Mouse (Mus musculus) myocyte (in vitro differentiated cells): ENCODE measurements around the gene Dusp19. TPM values are rescaled to one million over a fixed set of nuclear protein-coding genes. Genes with fewer than 3 reads are reported as not detected.
A peak's percentile ranks its signal among the peaks of the same experiment; 100 is the strongest.

Source experiments
- H3K27me3 ChIP-seq: one replicate; pipeline ENCODE4 v1.6.1; 2011; ENCODE audit not compliant: control insufficient read depth, insufficient read depth, insufficient read length
- H3K36me3 ChIP-seq: one replicate; pipeline ENCODE4 v1.6.1; 2011; ENCODE audit not compliant: control insufficient read depth, insufficient read depth
- H3K4me2 ChIP-seq: one replicate; pipeline ENCODE4 v1.6.1; 2011; ENCODE audit warnings: low read depth, control low read depth
- H3K4me3 ChIP-seq: one replicate; pipeline ENCODE4 v1.5.1; 2011; ENCODE audit warnings: mild to moderate bottlenecking, control low read depth, moderate library complexity
- H3K79me2 ChIP-seq: one replicate; pipeline ENCODE4 v1.6.1; 2011; ENCODE audit not compliant: control insufficient read depth, insufficient read depth
- H3ac ChIP-seq: one replicate; pipeline ENCODE4 v1.6.1; 2011; ENCODE audit not compliant: control insufficient read depth, insufficient read length
- CEBPB ChIP-seq: IDR thresholded peaks from 2 replicates; pipeline ENCODE4 v1.6.1; 2011; ENCODE audit warnings: mild to moderate bottlenecking, moderate library complexity; ENCODE audit not compliant: poor library complexity, insufficient read depth, severe bottlenecking
- E2F4 ChIP-seq: IDR thresholded peaks from one replicate; pipeline ENCODE4 v1.6.1; 2011; ENCODE audit warnings: mild to moderate bottlenecking, control low read depth, moderate library complexity; ENCODE audit not compliant: insufficient read depth
- MAX ChIP-seq: IDR thresholded peaks from one replicate; pipeline ENCODE4 v1.6.1; 2011; ENCODE audit warnings: low read depth, mild to moderate bottlenecking, control low read depth
- MYOD1 ChIP-seq, 3 experiments: IDR thresholded peaks; one replicate each; pipeline ENCODE4 v1.6.1; 2011; ENCODE audit warnings: control low read depth in 2 of 3, low read depth in 2 of 3, mild to moderate bottlenecking in 2 of 3, moderate library complexity in 1 of 3; ENCODE audit not compliant: insufficient read length in 2 of 3, control insufficient read depth in 1 of 3
- MYOG ChIP-seq, 3 experiments: IDR thresholded peaks; one replicate each; pipeline ENCODE4 v1.6.1; 2011; ENCODE audit warnings: control low read depth in 2 of 3, low read depth in 2 of 3, mild to moderate bottlenecking in 2 of 3; ENCODE audit not compliant: insufficient read length in 2 of 3, control insufficient read depth in 1 of 3, insufficient read depth in 1 of 3
- POLR2A ChIP-seq: IDR thresholded peaks from one replicate; pipeline ENCODE4 v1.6.1; 2011; ENCODE audit warnings: low read depth, mild to moderate bottlenecking, control low read depth, moderate library complexity; ENCODE audit not compliant: insufficient read length
- POLR2AphosphoS2 ChIP-seq: IDR thresholded peaks from one replicate; pipeline ENCODE4 v1.6.1; 2011; ENCODE audit warnings: low read depth, control low read depth; ENCODE audit not compliant: insufficient read length
- REST ChIP-seq: IDR thresholded peaks from one replicate; pipeline ENCODE4 v1.6.1; 2011; ENCODE audit warnings: mild to moderate bottlenecking, control low read depth, moderate library complexity; ENCODE audit not compliant: insufficient read depth, insufficient read length
- SRF ChIP-seq: IDR thresholded peaks from one replicate; pipeline ENCODE4 v1.6.1; 2011; ENCODE audit warnings: low read depth; ENCODE audit not compliant: control insufficient read depth, insufficient read length
- TCF12 ChIP-seq: IDR thresholded peaks from one replicate; pipeline ENCODE4 v1.6.1; 2011; ENCODE audit warnings: mild to moderate bottlenecking, control low read depth; ENCODE audit not compliant: poor library complexity, insufficient read depth, severe bottlenecking
- TCF3 ChIP-seq: IDR thresholded peaks from one replicate; pipeline ENCODE4 v1.6.1; 2011; ENCODE audit warnings: low read depth, control low read depth; ENCODE audit not compliant: insufficient read length
- USF1 ChIP-seq: IDR thresholded peaks from one replicate; pipeline ENCODE4 v1.6.1; 2011; ENCODE audit warnings: low read depth, mild to moderate bottlenecking, control low read depth, moderate library complexity
- polyA plus RNA-seq: library from polyadenylated mRNA; unstranded; fragments of >200 nt; fragmentation: generic; extraction: Trizol; gene quantifications from one replicate; pipeline ENCODE4 v1.2.1, GENCODE M21; 2012; ENCODE audit warnings: missing spikeins

Dusp19 gene
- polyA plus RNA-seq, 1 experiment: 3.4 TPM

DNA sequence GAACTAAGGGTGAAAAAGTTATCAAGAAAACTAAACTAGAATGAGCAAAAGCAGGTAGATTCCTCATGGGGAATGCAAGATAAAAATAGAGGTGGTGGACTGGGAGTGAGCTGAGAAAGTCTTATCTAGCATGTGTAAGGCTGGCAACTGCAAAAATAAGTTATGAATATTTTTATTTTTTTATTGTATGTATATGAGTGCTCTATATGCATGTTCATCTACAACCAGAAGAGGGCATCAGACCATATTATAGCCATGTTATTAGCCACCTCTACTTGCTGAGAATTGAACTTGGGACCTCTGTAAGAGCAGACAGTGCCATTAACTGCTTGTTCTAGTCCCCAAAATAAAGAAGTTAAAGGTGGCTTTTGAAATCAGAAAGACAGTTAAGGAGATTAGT is 44.6 kb downstream of the Dusp19 start:
- Histone ChIP-seq H3K36me3 (peaks cover 8% of the 10 kb centered on the region), H3K27me3 (no peaks in the 10 kb centered on the region), H3K4me2 (no peak overlapping the region), H3K79me2 (no peaks in the 10 kb centered on the region), H3ac (no peak overlapping the region), H3K4me3 (no peak overlapping the region)
- no peak for TF ChIP-seq TCF3
- TF ChIP-seq MYOD1 (IDR thresholded peaks at IDR 0.05; ENCODE audit: control insufficient read depth in 1 of 3, insufficient read length in 2 of 3, low read depth in 2 of 3): no peak
- TF ChIP-seq POLR2A: no peak
- no peak for TF ChIP-seq MAX
- no peak for TF ChIP-seq POLR2AphosphoS2

DNA sequence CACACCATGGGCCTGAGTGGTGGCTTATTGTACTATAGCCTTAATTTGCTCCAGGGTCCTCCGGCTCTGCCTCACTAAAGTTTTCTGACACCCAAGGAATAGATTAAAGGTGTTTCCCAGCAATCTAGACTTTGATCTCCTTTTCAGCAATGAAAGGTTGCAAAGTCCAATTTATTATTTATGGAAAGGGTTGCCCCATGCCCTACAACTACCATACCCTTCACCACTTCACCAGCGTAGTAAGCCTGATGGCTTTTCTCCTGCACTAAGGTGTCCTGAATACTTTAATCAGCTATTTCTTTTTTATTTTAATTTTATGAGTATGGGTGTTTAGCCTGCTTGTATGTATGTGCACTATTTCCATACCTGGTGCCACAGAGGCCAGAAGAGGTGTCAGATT is 45.8 kb downstream of the Dusp19 start:
- TF ChIP-seq TCF12 (no peak), REST (no peak), MAX (no peak), USF1 (no peak), E2F4 (no peak), POLR2AphosphoS2 (no peak), SRF (no peak), MYOD1 (IDR thresholded peaks at IDR 0.05; ENCODE audit: control insufficient read depth in 1 of 3, insufficient read length in 2 of 3, low read depth in 2 of 3) (no peak), CEBPB (no peak), TCF3 (no peak), MYOG (IDR thresholded peaks at IDR 0.05; ENCODE audit: control insufficient read depth in 1 of 3, insufficient read depth in 1 of 3, insufficient read length in 2 of 3, low read depth in 2 of 3) (no peak)
- H3K79me2 ChIP-seq: no peaks in the 10 kb centered on the region
- H3K4me2 ChIP-seq: no peak overlapping the region
- no peaks in the 10 kb centered on the region for H3K27me3 ChIP-seq
- no peak overlapping the region for H3K4me3 ChIP-seq
- H3ac ChIP-seq: no peak overlapping the region
- H3K36me3 ChIP-seq: peaks cover 17% of the 10 kb centered on the region

DNA sequence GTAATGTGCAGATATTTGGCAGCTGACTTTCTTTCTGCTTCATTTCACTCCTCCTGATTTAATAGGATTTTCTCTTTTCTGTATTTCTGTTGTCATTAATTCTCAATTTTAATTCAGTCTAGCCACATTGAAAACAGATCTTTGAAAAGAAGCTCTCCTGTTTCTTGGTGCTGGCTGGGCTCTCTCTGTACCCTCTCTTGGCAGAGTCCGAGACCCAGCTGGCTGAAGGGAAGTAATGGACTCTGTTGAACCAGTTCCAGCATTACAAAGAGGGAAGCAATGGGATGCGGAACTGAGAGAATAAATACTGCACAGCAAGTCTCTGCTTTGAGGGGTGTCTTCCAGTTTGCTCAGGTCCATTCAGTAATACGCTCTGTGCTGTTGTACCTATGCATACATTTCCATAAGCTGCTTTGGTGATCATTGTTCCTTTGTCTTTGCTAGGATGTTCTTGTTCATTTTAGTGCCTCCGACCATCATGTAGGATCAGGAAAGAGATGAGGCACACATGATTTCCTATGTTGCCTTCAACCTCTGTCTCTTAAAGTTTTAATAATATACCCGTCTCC is 50.6 kb downstream of the Dusp19 start:
- H3K36me3 ChIP-seq: peaks cover 13% of the 10 kb centered on the region
- TF ChIP-seq TCF12 (no peak), REST (no peak), MAX (no peak), USF1 (no peak), POLR2AphosphoS2 (no peak), POLR2A (no peak), TCF3 (no peak), MYOG (IDR thresholded peaks at IDR 0.05; ENCODE audit: control insufficient read depth in 1 of 3, insufficient read depth in 1 of 3, insufficient read length in 2 of 3, low read depth in 2 of 3) (no peak), MYOD1 (IDR thresholded peaks at IDR 0.05; ENCODE audit: control insufficient read depth in 1 of 3, insufficient read length in 2 of 3, low read depth in 2 of 3) (no peak), E2F4 (no peak), SRF (no peak), CEBPB (no peak)
- H3K4me3 ChIP-seq: no peak overlapping the region
- H3ac ChIP-seq: no peak overlapping the region
- H3K4me2 ChIP-seq: no peak overlapping the region
- H3K79me2 ChIP-seq: no peaks in the 10 kb centered on the region
- H3K27me3 ChIP-seq: no peaks in the 10 kb centered on the region

DNA sequence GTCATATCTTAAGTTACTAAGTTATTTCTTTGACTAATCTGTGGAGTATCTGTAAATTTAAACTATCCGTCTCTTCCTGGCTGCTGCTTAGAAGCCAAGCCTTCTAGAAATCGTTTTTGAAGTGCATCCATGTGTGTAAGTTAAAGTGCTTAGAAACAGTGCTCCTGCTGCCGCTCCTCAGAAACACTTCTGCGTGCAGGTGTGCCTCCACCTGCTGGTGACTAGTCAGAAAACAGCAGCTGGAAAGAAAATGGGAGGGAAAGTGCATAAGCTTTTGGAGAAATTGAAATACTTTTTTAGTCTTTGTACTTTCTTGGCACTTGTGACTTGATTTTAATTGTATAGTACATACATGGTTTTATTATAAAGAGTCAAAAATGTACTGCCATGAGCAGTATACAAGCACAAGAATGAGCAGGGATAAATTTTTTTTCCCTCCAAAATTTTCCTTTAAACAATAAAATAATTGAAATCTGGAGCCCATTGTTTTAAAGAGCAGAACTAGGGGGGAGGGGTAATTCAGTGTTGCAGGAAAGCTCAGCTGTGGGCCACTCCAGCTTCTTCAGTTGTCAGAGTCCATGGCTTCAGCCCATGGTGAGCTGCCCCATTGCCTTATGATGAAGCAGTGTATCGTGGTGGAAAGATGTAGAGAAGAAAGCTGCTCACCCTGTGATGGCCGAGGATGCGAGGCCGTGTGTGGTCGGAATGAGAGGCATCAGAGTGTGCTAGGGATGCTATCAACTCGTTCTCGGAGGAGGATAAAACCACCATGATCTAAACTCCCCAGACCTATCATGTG is 53.2 kb downstream of the Dusp19 start:
- H3K4me3 ChIP-seq: no peak overlapping the region
- no peaks in the 10 kb centered on the region for H3K27me3 ChIP-seq
- peaks cover 10% of the 10 kb centered on the region for H3K36me3 ChIP-seq
- H3K4me2 ChIP-seq: no peak overlapping the region
- no peak for TF ChIP-seq REST
- no peak for TF ChIP-seq POLR2A
- no peak for TF ChIP-seq E2F4
- TF ChIP-seq TCF12: no peak
- TF ChIP-seq MAX: no peak
- no peak for TF ChIP-seq MYOG (IDR thresholded peaks at IDR 0.05; ENCODE audit: control insufficient read depth in 1 of 3, insufficient read depth in 1 of 3, insufficient read length in 2 of 3, low read depth in 2 of 3)
- TF ChIP-seq USF1: no peak
- TF ChIP-seq MYOD1 (IDR thresholded peaks at IDR 0.05; ENCODE audit: control insufficient read depth in 1 of 3, insufficient read length in 2 of 3, low read depth in 2 of 3): no peak
- no peak overlapping the region for H3ac ChIP-seq
- H3K79me2 ChIP-seq: no peaks in the 10 kb centered on the region

DNA sequence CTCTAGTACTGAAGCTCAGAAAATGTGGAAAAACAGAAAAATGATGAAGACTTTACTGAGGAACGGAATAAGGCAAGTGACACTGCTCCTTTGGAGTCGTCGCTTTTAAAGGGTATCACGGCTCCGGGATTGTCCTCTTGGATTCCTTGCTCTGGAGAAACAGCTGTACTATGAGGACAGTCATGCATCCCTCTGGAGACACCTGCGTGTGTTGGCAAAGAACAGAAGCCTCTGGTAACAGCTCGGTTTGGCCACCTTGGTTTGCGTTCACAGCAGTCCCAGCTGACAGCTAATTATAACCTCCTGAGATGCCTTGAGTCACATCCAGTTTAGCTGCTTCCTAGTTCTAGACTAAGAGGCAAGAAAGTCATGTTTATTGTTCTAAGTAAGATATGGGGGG is 62.0 kb downstream of the Dusp19 start:
- H3K4me3 ChIP-seq: no peak overlapping the region
- TF ChIP-seq SRF: no peak
- TF ChIP-seq MYOD1 (IDR thresholded peaks at IDR 0.05; ENCODE audit: control insufficient read depth in 1 of 3, insufficient read length in 2 of 3, low read depth in 2 of 3): peak in 1 of 3 experiments; percentile 51
- TF ChIP-seq POLR2AphosphoS2: no peak
- TF ChIP-seq TCF12: no peak
- no peak for TF ChIP-seq CEBPB
- no peak for TF ChIP-seq E2F4
- TF ChIP-seq MAX: no peak
- no peak for TF ChIP-seq TCF3
- TF ChIP-seq POLR2A: no peak
- no peak for TF ChIP-seq REST
- peak in 1 of 3 experiments; percentile 60 for TF ChIP-seq MYOG (IDR thresholded peaks at IDR 0.05; ENCODE audit: control insufficient read depth in 1 of 3, insufficient read depth in 1 of 3, insufficient read length in 2 of 3, low read depth in 2 of 3)
- no peak for TF ChIP-seq USF1
- no peaks in the 10 kb centered on the region for H3K79me2 ChIP-seq
- no peak overlapping the region for H3K4me2 ChIP-seq
- H3ac ChIP-seq: no peak overlapping the region
- no peaks in the 10 kb centered on the region for H3K36me3 ChIP-seq
- H3K27me3 ChIP-seq: no peaks in the 10 kb centered on the region
